Mouse (Mus musculus): ENCODE measurements at regions not wholly inside any gene's neighbourhood (a gene's known extent, or its start where the extent isn't known, plus 50 kb on each side); places are given as distances from the start of the nearest gene placed in this dataset.

DNA sequence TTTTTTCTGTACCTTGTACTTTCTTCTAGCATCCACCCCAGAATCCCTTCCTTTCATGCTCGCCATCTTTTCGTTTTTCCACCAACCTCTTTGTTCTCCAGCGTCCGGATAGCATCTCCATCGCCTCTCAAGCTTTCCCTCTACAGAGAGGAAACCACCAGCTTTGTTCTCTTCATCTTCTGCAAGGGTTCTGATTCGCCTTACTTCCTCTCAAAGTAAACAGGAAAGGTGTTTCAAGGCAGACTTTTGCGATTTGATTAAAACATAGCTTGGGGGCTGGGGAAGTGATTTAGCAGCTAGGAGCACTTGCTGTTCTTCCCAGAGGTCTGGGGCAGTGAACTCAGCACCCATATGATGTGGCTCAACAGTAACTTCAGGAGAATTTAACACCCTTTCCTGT, 71.4 kb downstream of the Emp1 start:
- peak; percentile 58 for ATAC-seq

DNA sequence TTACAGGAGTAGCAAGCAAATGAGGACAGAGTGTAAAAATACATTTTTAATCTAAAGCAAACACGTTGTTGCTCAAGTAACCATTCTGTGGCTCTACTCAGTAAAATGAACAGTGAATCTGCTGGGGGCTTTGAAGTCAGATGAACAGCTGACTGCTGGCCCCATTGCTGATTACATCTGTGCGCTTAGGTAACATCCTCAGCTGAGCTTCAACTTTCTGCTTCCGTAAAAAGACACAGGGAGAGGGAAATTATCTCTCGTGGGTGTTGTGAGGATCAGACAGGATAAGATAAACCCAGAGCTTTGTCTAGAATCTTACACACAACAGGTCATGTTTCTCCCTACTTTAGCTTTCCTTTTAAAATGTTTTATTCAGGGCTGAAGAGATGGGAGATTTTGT, 74.0 kb downstream of the Emp1 start:
- ATAC-seq = peak; percentile 47

DNA sequence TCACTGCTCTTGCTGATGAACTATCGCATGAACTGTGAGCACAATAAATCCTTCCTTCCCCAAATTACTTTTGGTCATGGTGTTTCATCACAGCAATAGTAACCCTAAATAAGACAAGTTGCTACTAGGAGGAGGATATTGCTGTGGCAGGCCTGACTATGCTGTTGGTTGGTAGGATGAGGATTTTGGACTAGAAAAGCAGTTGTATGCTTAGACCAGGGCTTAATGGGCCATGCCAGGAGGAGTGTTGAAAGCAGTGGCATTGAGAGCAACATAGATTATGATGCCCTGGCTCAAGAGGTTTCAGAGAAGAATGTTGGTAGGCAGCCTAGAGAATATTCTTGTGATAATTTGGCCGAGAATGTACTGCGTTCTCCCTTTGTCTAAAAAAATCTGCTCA, 75.9 kb downstream of the Emp1 start:
- ATAC-seq = no peak

- no peak for ATAC-seq
Observed at GRCm38 (mm10) chr6:135441126-135441871, 79.0 kb downstream of the Emp1 start.

DNA sequence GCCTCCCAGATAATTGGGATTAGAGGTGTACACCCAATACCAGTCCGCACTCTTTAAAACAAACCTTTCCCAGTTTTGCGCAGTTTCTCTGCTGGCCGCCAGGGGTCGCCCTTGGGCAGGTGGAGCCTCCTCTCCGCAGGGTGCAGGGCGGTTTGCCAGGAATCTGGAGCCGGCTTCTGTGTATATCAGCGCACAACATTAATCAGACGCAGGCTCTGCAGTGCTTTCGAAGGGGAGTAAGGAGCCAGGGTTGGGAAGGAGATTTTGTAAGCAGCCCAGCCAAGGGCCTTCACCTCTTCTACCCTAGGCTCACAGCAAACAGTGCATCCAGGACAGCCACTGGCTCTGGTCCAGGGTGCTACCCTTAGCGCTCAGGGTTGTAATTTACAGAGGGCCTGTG, 82.3 kb downstream of the Emp1 start:
- peak; percentile 63 for ATAC-seq

DNA sequence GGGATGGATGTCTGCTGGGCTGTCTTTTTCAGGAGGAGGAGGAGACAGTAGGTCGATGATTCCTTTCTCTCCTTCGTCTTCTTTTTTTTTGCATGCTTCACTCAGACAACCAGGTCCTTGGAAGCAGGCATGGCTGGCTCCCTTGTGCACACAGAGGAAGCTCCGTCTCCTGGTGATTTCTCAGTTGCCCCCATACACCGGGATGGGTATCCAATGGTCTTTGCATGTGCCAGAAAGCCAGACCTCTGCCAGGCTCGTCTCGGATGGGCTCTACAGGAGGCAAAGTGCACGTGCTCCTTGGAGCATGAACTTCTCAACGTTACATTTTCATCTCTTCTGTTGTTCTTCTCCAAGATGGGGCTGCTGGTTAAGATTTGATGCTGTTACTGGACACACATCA, 82.7 kb downstream of the Emp1 start:
- ATAC-seq = no peak

DNA sequence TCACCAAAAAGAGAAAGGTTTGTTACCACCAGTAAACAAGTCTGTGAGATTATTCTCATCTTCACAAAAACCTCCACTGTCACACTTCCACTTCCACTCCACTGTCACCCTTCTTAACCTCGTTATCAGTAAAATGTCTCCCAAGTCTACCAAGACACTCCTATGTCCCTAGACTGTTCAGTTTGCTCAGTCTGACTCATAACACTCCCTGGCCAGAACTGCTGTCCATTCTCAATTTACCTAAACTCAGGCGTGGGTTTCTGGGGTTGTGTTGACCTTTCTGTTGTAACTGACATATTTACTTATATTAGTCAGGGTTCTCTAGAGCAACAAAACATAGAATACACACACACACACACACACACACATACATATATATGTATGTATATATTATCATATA, 85.5 kb downstream of the Emp1 start:
- no peak for ATAC-seq

GRCm38 (mm10) chr6:135449228-135449627, 86.9 kb downstream of the Emp1 start:
- no peak for ATAC-seq

DNA sequence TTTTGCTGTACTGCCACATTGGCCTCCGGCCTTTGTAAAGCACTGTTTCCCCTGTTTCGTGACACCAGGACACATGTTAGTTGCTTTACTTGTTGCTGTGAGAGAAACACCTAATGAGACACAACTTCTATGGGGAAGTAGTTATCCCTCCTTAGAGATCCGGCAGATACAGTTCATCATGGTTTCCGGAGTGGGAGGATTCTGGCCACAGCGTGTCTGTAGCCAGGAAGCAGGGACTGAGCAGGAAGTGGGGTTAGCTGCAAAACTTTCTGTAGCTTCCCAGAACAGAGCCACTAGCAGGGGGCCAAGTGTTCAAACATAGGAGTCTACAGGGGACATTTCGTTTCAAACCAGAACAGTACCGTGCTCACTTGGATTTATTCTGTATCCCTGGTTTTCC, 88.2 kb downstream of the Emp1 start:
- ATAC-seq = peak; percentile 81

DNA sequence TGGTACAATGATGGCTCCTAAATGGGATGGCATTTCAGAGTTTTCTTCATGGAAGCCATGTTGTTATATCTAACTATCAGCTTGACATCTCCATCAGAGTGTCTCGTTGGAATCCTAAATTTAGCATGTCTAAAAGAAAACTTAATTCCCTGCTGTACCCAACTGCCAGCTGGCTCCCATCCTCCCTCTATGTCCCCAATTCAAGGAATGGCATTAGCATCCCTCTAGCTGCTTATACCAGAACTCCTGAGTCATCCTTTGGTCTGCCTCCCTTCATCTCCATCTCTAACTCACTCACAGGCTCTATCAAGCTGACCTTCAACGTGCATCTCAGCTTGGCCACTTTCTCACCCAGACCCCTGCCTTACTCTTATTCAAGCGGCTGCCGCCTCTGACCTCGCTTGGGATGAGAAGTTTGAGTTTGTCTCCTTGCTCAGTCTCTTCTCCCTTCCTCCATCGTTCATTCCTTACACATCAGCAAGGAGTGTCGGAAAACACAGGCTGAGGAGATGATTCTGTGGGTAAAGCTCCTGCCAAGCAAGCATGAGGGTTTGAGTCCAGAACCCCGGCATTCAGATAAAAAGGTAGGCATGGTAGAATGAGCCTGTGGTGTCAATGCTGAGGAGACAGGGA, 88.9 kb downstream of the Emp1 start:
- no peak for ATAC-seq

GRCm38 (mm10) chr6:135453041-135453440, 90.7 kb downstream of the Emp1 start:
- no peak for ATAC-seq

- no peak for ATAC-seq
Observed at GRCm38 (mm10) chr6:135472495-135472894, 110.2 kb downstream of the Emp1 start.

DNA sequence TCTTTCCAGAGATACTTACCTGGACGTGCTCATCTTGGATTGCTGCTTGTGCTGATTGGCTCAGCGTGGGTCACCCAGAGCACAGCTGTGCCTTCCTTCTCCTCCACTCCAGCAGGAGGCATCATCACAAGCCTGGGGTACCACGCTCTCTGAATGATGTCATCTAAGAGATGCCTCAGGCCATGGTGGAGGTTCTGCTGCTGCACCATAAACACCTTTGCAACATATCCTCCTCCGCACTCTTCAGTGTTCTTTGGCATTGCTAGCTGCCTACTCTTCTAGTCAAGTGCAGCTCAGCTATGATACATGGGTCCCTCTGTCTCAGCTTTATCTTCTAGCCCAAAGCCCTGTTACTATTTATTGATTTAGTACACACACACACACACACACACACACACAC, 110.8 kb downstream of the Emp1 start:
- ATAC-seq = no peak

DNA sequence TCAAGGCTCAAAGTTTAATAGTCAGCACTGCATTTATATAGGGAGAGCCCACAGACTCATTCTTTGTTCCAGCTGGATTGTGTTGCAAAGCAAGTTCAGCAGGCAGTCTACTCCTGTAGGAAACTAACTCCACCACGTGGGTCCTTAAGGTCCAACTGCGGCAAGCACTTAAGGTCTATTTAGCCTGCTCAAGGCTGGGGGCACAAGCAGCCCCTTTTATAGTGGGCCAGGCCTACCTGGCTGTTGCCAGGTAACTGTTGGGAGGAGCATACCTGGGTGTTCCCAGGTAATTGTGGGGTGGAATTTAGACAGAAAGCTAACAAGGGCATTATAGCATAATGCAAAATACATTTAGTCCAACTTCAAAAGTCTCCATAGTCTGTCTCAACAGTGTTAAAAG, 126.5 kb downstream of the Emp1 start:
- ATAC-seq = no peak

DNA sequence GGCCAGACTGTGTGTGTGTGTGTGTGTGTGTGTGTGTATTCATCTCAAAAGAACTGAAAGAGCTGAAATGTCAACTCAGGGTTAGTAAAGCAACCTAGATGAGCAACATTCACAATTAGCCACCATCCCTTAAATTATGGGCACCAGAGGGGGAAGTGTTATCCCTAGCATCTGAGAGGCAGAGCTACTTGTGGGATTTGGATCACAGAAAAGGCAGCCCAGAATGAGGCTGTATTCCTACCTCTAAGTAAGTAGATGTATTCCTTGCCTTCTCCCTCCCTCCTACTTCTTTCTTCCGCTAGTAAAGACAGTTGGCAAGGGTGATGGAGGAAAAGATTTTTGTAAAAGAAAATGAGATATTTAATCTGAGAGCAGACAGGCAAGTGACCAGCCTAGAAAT, 131.6 kb downstream of the Emp1 start:
- ATAC-seq = no peak

DNA sequence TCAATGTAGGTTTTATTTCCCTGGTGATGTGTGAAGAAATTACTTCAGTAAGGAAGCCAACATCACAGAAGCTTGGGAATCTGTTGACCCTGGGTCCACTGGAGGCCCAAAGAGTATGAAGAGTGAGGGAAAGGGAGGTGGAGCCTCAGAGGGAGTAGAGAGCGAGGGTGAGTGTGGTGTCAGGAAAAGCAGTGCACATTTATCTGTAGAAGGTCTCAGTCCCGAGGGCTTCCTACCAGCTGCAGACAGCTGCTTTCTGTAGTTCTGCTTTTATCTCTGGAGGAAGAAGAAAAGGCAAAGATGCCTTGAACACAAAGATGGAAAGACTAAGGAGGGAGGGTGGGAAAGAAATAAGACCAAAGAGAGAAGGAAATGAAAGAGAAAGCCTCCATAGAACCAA, 133.5 kb downstream of the Emp1 start:
- no peak for ATAC-seq

- ATAC-seq = no peak
Observed at GRCm38 (mm10) chr6:135498592-135498991, 136.2 kb downstream of the Emp1 start.

DNA sequence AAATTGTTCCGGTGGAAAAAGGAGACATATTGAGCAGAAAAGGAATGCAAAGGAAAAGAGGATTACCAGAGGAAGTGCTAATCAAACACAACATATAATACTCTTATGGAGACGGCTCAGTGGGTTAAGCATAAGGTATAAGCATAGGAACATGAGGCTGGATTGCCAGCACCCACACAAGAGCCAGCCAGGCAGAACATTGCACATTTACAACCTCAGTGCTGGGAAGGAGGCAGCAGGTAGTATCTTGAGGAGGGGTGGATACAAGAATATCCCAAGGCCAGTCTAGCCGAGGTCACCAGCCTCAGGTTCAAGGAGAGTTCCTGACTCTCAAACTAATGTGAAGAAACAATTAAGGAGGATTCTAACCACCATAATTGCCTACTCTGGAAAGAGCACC, 138.0 kb downstream of the Emp1 start:
- no peak for ATAC-seq

DNA sequence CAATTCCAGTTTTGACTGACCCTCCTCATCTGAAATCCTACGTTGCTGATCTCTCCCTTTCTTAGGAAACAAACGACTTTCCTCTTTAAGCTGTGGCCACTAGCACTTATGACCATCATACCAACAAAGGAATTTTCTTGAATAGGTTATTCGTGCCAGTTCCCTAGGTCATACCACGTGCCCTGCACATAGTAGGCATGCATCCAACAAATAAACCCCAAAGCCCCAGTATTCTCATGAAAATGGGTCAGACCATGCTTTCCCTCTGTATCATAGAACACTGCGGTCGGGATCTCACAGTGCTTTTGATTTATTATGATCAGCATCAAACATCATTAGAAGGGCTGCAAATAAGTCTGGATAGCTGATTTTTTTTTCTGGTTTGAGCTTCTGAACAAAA, 139.4 kb downstream of the Emp1 start:
- no peak for ATAC-seq

- no peak for ATAC-seq
Observed at GRCm38 (mm10) chr6:135502405-135502804, 140.1 kb downstream of the Emp1 start.

GRCm38 (mm10) chr6:135518710-135519437, 156.5 kb downstream of the Emp1 start:
- no peak for ATAC-seq

- ATAC-seq = no peak
Observed at GRCm38 (mm10) chr6:135519438-135519803, 157.1 kb downstream of the Emp1 start.

DNA sequence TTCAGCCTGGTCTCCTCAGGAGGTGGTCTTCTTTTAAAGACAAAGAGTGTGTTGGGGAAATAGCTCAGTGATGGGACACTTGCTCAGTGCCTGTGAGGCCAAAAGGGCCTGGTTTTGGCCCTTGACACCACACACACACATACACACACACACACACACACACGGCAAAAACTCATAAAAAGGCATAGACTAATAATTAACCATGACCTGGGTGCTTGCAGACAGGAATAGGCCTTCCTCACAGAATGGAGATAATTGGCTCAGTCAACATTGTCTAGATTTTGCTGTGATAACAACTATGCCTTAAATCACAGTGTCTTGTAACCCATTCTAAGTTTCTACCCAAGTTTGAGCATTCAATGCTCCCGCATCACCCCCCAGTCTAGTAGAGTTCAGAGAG, 158.5 kb downstream of the Emp1 start:
- no peak for ATAC-seq

GRCm38 (mm10) chr6:135524886-135525285, 162.5 kb downstream of the Emp1 start:
- ATAC-seq = no peak

Measured in CD4-positive, CD25-positive, alpha-beta regulatory T cell, adult 4 months (primary cell).